ENCODE assay signal across 28 mouse cellular contexts in genomic region chr13:52578776-52579175, GRCm38 (mm10). TPM values are rescaled to one million over a fixed set of nuclear protein-coding genes. Genes with fewer than 3 reads are reported as not detected.
DNase-seq lines count a peak whose midpoint lies in the region; ATAC-seq and TF ChIP-seq lines count a peak whose summit lies in the region.
"Had no signal": no experiment of that assay in that cellular context is flagged by ENCODE, and none has a peak within 500 bp of the region (broad histone marks: within the 10 kb centered on the region; RNA-seq: fewer than 3 reads in every experiment).

No protein-coding gene starts in this region.

- no peak overlapping the region for H3K4me2 ChIP-seq in heart, embryonic 13.5 days
- no peak overlapping the region for H3K4me2 ChIP-seq in lung, embryonic 14.5 days
- H3K4me2 ChIP-seq: embryonic facial prominence, embryonic 13.5 days; forebrain, embryonic 12.5 days; forebrain, embryonic 15.5 days; hindbrain, embryonic 13.5 days had no signal

- H3K27me3 ChIP-seq in heart, embryonic 13.5 days (replicated peaks), result no peaks in the 10 kb centered on the region
- peaks cover 4% of the 10 kb centered on the region; the same call in 1 of the 2 replicates for H3K27me3 ChIP-seq in lung, embryonic 14.5 days (ENCODE audit: insufficient read depth, low read length)
- H3K27me3 ChIP-seq: heart, embryonic 12.5 days had no signal

- no peak overlapping the region for H3K4me3 ChIP-seq in heart, embryonic 13.5 days
- H3K4me3 ChIP-seq in lung, embryonic 14.5 days (ENCODE audit: low read depth, low read length), result no peak overlapping the region
- H3K4me3 ChIP-seq in macrophage (ENCODE audit: inconsistent target), result no peak overlapping the region
- H3K4me3 ChIP-seq: embryonic facial prominence, embryonic 10.5 days; embryonic facial prominence, embryonic 13.5 days; erythroblast, embryonic 14.5 days; forebrain, embryonic 12.5 days; forebrain, embryonic 15.5 days; heart, embryonic 12.5 days; hindbrain, embryonic 10.5 days; hindbrain, embryonic 13.5 days had no signal

- H3K4me1 ChIP-seq in heart, embryonic 13.5 days, result peaks cover 34% of the 10 kb centered on the region
- peaks cover 11% of the 10 kb centered on the region for H3K4me1 ChIP-seq in lung, embryonic 14.5 days (ENCODE audit: insufficient read depth)

- no peaks in the 10 kb centered on the region for H3K9me3 ChIP-seq in heart, embryonic 13.5 days
- no peaks in the 10 kb centered on the region for H3K9me3 ChIP-seq in lung, embryonic 14.5 days (ENCODE audit: low read depth, low read length)
- H3K9me3 ChIP-seq: embryonic facial prominence, embryonic 10.5 days; embryonic facial prominence, embryonic 13.5 days; forebrain, embryonic 12.5 days; forebrain, embryonic 15.5 days; hindbrain, embryonic 10.5 days; hindbrain, embryonic 13.5 days had no signal

- peak overlapping the region; percentile 91; the same call in 1 of the 2 replicates for H3K27ac ChIP-seq in heart, embryonic 13.5 days (replicated peaks)
- H3K27ac ChIP-seq in lung, embryonic 14.5 days (ENCODE audit: low read depth), result no peak overlapping the region
- H3K27ac ChIP-seq in macrophage, result peak overlapping the region; percentile 52
- H3K27ac ChIP-seq: embryonic facial prominence, embryonic 10.5 days; embryonic facial prominence, embryonic 13.5 days; forebrain, embryonic 12.5 days; forebrain, embryonic 15.5 days; hindbrain, embryonic 13.5 days had no signal

- WGBS in heart, embryonic 13.5 days, result 72% methylated on average over 2 of the region's 2 CpGs
- 49% methylated on average over 2 of the region's 2 CpGs for WGBS in lung, embryonic 14.5 days
- 93% methylated on average over 2 of the region's 2 CpGs for WGBS in macrophage (ENCODE audit: missing documents)

- TF ChIP-seq CTCF in lung, embryonic 14.5 days (IDR thresholded peaks at IDR 0.05; ENCODE audit: low read depth), result no peak

- H3K9ac ChIP-seq in heart, embryonic 13.5 days, result no peak overlapping the region
- H3K9ac ChIP-seq in lung, embryonic 14.5 days, result no peak overlapping the region
- H3K9ac ChIP-seq: embryonic facial prominence, embryonic 13.5 days; forebrain, embryonic 12.5 days; forebrain, embryonic 15.5 days; heart, embryonic 12.5 days; hindbrain, embryonic 13.5 days had no signal

- peaks cover 3% of the 10 kb centered on the region; the same call in 1 of the 2 replicates for H3K79me2 ChIP-seq in macrophage (ENCODE audit: inconsistent target)

- H3K36me3 ChIP-seq in heart, embryonic 13.5 days, result no peaks in the 10 kb centered on the region
- no peaks in the 10 kb centered on the region for H3K36me3 ChIP-seq in lung, embryonic 14.5 days (ENCODE audit: insufficient read depth)
- no peaks in the 10 kb centered on the region for H3K36me3 ChIP-seq in macrophage (ENCODE audit: inconsistent target)
- H3K36me3 ChIP-seq: embryonic facial prominence, embryonic 10.5 days; embryonic facial prominence, embryonic 13.5 days; forebrain, embryonic 12.5 days; forebrain, embryonic 15.5 days; heart, embryonic 12.5 days; hindbrain, embryonic 10.5 days; hindbrain, embryonic 13.5 days had no signal

- no peak for DNase-seq in heart, adult 9 months (ENCODE audit: low spot score in 2 of 2)
- DNase-seq in lung, embryonic 14.5 days, result peak; percentile 59
- no peak for DNase-seq in lung, postnatal 10 days
- DNase-seq in adipocyte (ENCODE audit: low spot score), result peak; percentile 22
- DNase-seq: adrenal gland, adult 8-10 months; adrenal gland, postnatal 25 days; cerebellum, adult 11-12 months; cerebellum, adult 8-10 months; cerebellum, postnatal 10 days; cerebellum, postnatal 36 days; embryo, embryonic 11 days; gastrocnemius, postnatal 10 days; gastrocnemius, postnatal 36 days; heart, postnatal 36 days had no signal

- no peak for ATAC-seq in heart, embryonic 13.5 days (ENCODE audit: extremely low read depth, insufficient number of reproducible peaks, low FRiP score, low TSS enrichment)
- no peak for ATAC-seq in lung, embryonic 14.5 days (ENCODE audit: insufficient read depth)
- ATAC-seq: CD4-positive, CD25-positive, alpha-beta regulatory T cell, adult 4 months; forebrain, embryonic 15.5 days; hindbrain, embryonic 16.5 days; intestine, embryonic 16.5 days had no signal

RNA-seq across cellular contexts. Expression of gene Syk, which starts 4.2 kb away (rescaled TPM):
- polyA plus RNA-seq in heart, embryonic 13.5 days (2015; fragmentation: Nextera tagmentation; extraction: Ambion mirVana), result 6.3 and 6.5 TPM in 2 replicates
- 6.0 and 6.6 TPM in 2 replicates for polyA plus RNA-seq in lung, embryonic 14.5 days (2014; fragmentation: Nextera tagmentation; extraction: Ambion mirVana)
- 1,000 to 10,000 TPM in 18 of 26 experiments, 100 to 1,000 TPM in 8; 824 to 3,159 (median 1,302) TPM for total RNA-seq in macrophage (2018; cell fraction: chromatin; rRNA removed)
- total RNA-seq in macrophage (2018; cell fraction: cytosol; rRNA removed), result 100 to 1,000 TPM; 254 to 524 (median 295) TPM
- 1,000 to 10,000 TPM in 13 of 26 experiments, 100 to 1,000 TPM in 13; 380 to 1,577 (median 999) TPM for total RNA-seq in macrophage (2018; cell fraction: nucleus; rRNA removed)
- 133 to 298 TPM (median 216 TPM) in 3 replicates for polyA plus RNA-seq in macrophage (2018)

RNA-seq across cellular contexts. Expression of gene Diras2, which starts 47.7 kb away (rescaled TPM):
- 0.52 and 0.65 TPM in 2 replicates for polyA plus RNA-seq in heart, embryonic 13.5 days (2015; fragmentation: Nextera tagmentation; extraction: Ambion mirVana)
- polyA plus RNA-seq in lung, embryonic 14.5 days (2014; fragmentation: Nextera tagmentation; extraction: Ambion mirVana), result 0.14 and 0.20 TPM in 2 replicates
- total RNA-seq in macrophage (2018; cell fraction: chromatin; rRNA removed), result under 1 TPM in 13 of 26 experiments, not detected in 13; 0.10 to 0.34 (median 0.22) TPM
- under 1 TPM; 0.05 to 0.49 (median 0.20) TPM for total RNA-seq in macrophage (2018; cell fraction: cytosol; rRNA removed)
- total RNA-seq in macrophage (2018; cell fraction: nucleus; rRNA removed), result under 1 TPM in 18 of 26 experiments, not detected in 8; 0.06 to 0.39 (median 0.20) TPM
- 0.11 to 0.42 TPM (median 0.29 TPM) in 3 replicates for polyA plus RNA-seq in macrophage (2018)
- total RNA-seq: MEL had no signal
- polyA plus RNA-seq: CD4-positive, CD25-positive, alpha-beta regulatory T cell, adult 4 months; erythroblast, embryonic 14.5 days had no signal

Comparison
In these comparisons a context has a peak if more than half of its experiments do, and no peak if none do; other contexts are left out.
1. DNase-seq: peak in lung, embryonic 14.5 days (single experiment) and adipocyte (single experiment); none in heart, adult 9 months (0 of 2) and lung, postnatal 10 days (single experiment).
2. RNA of gene Syk, which starts 4.2 kb away (polyA plus RNA-seq): 133 to 298 TPM in macrophage; 6.0 to 6.6 TPM in lung, embryonic 14.5 days and 6.3 to 6.5 TPM in heart, embryonic 13.5 days; every median in the first group is over 10 times any median in the second.